Mouse (Mus musculus): ENCODE data around the gene Cdk5rap2. TPM values are rescaled to one million over a fixed set of nuclear protein-coding genes. Genes with fewer than 3 reads are reported as not detected.

Cdk5rap2 gene
- 9.8 and 10.6 TPM in 2 replicates for polyA plus RNA-seq (2015; fragmentation: Nextera tagmentation; extraction: Ambion mirVana)

- Histone ChIP-seq H3K9me3 (no peaks in the 10 kb centered on the region), H3K4me3 (peak within 1 kb of the TSS; percentile 66), H3K36me3 (no peaks in the 10 kb centered on the region), H3K9ac (peak within 1 kb of the TSS; percentile 86), H3K4me1 (replicated peaks) (peaks cover 37% of the 10 kb centered on the region), H3K27ac (replicated peaks) (peak within 1 kb of the TSS; percentile 75), H3K27me3 (no peaks in the 10 kb centered on the region), H3K4me2 (peak within 1 kb of the TSS; percentile 70)
- peak; percentile 97 for ATAC-seq (ENCODE audit: low read depth)
- WGBS: under 1% methylated on average over 55 of the region's 55 CpGs
Observed at GRCm38 (mm10) chr4:70409994-70410721, at the start of gene Cdk5rap2. Gene Cdk5rap2, minus strand, starts transcription at chr4:70410443.

- Histone ChIP-seq H3K27ac (replicated peaks) (no peak overlapping the region), H3K27me3 (no peaks in the 10 kb centered on the region), H3K36me3 (peaks cover 6% of the 10 kb centered on the region; the same call in 1 of the 2 replicates), H3K9me3 (peaks cover 3% of the 10 kb centered on the region; the same call in 1 of the 2 replicates), H3K9ac (no peak overlapping the region), H3K4me2 (no peak overlapping the region), H3K4me1 (replicated peaks) (no peaks in the 10 kb centered on the region), H3K4me3 (no peak overlapping the region)
- no peak for ATAC-seq (ENCODE audit: low read depth)
- 94% methylated on average over 3 of the region's 3 CpGs for WGBS
Observed at GRCm38 (mm10) chr4:70452161-70452560, 41.9 kb upstream of the Cdk5rap2 start.

- no peak for ATAC-seq (ENCODE audit: low read depth)
- Histone ChIP-seq H3K4me3 (no peak overlapping the region), H3K4me1 (replicated peaks) (no peaks in the 10 kb centered on the region), H3K27me3 (no peaks in the 10 kb centered on the region), H3K27ac (replicated peaks) (no peak overlapping the region), H3K9me3 (peaks cover 3% of the 10 kb centered on the region; the same call in 1 of the 2 replicates), H3K4me2 (no peak overlapping the region), H3K36me3 (peaks cover 6% of the 10 kb centered on the region; the same call in 1 of the 2 replicates), H3K9ac (no peak overlapping the region)
- 0% methylated on average over 2 of the region's 2 CpGs for WGBS
Observed at GRCm38 (mm10) chr4:70451750-70452149, 41.5 kb upstream of the Cdk5rap2 start.

GRCm38 (mm10) chr4:70449668-70450067, 39.4 kb upstream of the Cdk5rap2 start:
- Histone ChIP-seq H3K27ac (replicated peaks) (no peak overlapping the region), H3K4me1 (replicated peaks) (no peaks in the 10 kb centered on the region), H3K4me3 (no peak overlapping the region), H3K36me3 (peaks cover 6% of the 10 kb centered on the region; the same call in 1 of the 2 replicates), H3K9me3 (peaks cover 3% of the 10 kb centered on the region; the same call in 1 of the 2 replicates), H3K9ac (no peak overlapping the region), H3K27me3 (no peaks in the 10 kb centered on the region), H3K4me2 (no peak overlapping the region)
- no peak for ATAC-seq (ENCODE audit: low read depth)
- WGBS: 84% methylated on average over 1 of the region's 1 CpGs

- no peak overlapping the region for H3K4me2 ChIP-seq
- no peak overlapping the region for H3K27ac ChIP-seq (replicated peaks)
- no peaks in the 10 kb centered on the region for H3K27me3 ChIP-seq
- no peak overlapping the region for H3K9ac ChIP-seq
- ATAC-seq (ENCODE audit: low read depth): peak; percentile 73; the same call in 1 of the 2 replicates
- no peak overlapping the region for H3K4me3 ChIP-seq
- H3K9me3 ChIP-seq: peaks cover 3% of the 10 kb centered on the region; the same call in 1 of the 2 replicates
- no peaks in the 10 kb centered on the region for H3K4me1 ChIP-seq (replicated peaks)
- WGBS: 53% methylated on average over 3 of the region's 3 CpGs
- H3K36me3 ChIP-seq: no peaks in the 10 kb centered on the region
Observed at GRCm38 (mm10) chr4:70446774-70447173, 36.5 kb upstream of the Cdk5rap2 start.

GRCm38 (mm10) chr4:70420202-70420601, 10.0 kb upstream of the Cdk5rap2 start:
- WGBS: 74% methylated on average over 2 of the region's 2 CpGs
- 0 out of 2 replicates have a peak, but pooled peaks have one; percentile 40 for ATAC-seq (ENCODE audit: low read depth)
- Histone ChIP-seq H3K9ac (no peak overlapping the region), H3K4me3 (no peak overlapping the region), H3K9me3 (no peaks in the 10 kb centered on the region), H3K27me3 (no peaks in the 10 kb centered on the region), H3K4me1 (replicated peaks) (0 out of 2 replicates have a peak, but pooled peaks cover 4% of the 10 kb centered on the region), H3K36me3 (no peaks in the 10 kb centered on the region), H3K27ac (replicated peaks) (no peak overlapping the region), H3K4me2 (no peak overlapping the region)

GRCm38 (mm10) chr4:70412126-70412525, 1.9 kb upstream of the Cdk5rap2 start:
- H3K9me3 ChIP-seq: no peaks in the 10 kb centered on the region
- H3K27me3 ChIP-seq: no peaks in the 10 kb centered on the region
- ATAC-seq (ENCODE audit: low read depth): peak; percentile 16
- H3K9ac ChIP-seq: no peak overlapping the region
- no peaks in the 10 kb centered on the region for H3K36me3 ChIP-seq
- H3K4me3 ChIP-seq: no peak overlapping the region
- H3K4me2 ChIP-seq: no peak overlapping the region
- WGBS: 11% methylated on average over 2 of the region's 2 CpGs
- H3K27ac ChIP-seq (replicated peaks): peak overlapping the region; percentile 65
- peaks cover 32% of the 10 kb centered on the region for H3K4me1 ChIP-seq (replicated peaks)

- H3K4me2 ChIP-seq: peak overlapping the region; percentile 70
- H3K27me3 ChIP-seq: no peaks in the 10 kb centered on the region
- H3K36me3 ChIP-seq: no peaks in the 10 kb centered on the region
- peak overlapping the region; percentile 86 for H3K9ac ChIP-seq
- H3K9me3 ChIP-seq: no peaks in the 10 kb centered on the region
- no peak overlapping the region for H3K27ac ChIP-seq (replicated peaks)
- no peak for ATAC-seq (ENCODE audit: low read depth)
- H3K4me3 ChIP-seq: peak overlapping the region; percentile 66
- 23% methylated on average over 9 of the region's 9 CpGs for WGBS
- H3K4me1 ChIP-seq (replicated peaks): peaks cover 37% of the 10 kb centered on the region
Observed at GRCm38 (mm10) chr4:70409456-70409855, 787 bp downstream of the Cdk5rap2 start.

GRCm38 (mm10) chr4:70402109-70402819, 8.0 kb downstream of the Cdk5rap2 start:
- Histone ChIP-seq H3K4me2 (no peak overlapping the region), H3K9ac (0 out of 2 replicates have a peak overlapping the region, but pooled peaks have one; percentile 6), H3K9me3 (no peaks in the 10 kb centered on the region), H3K36me3 (peaks cover 26% of the 10 kb centered on the region), H3K27me3 (no peaks in the 10 kb centered on the region), H3K27ac (replicated peaks) (peak overlapping the region; percentile 67), H3K4me3 (no peak overlapping the region), H3K4me1 (replicated peaks) (peaks cover 41% of the 10 kb centered on the region)
- WGBS: 63% methylated on average over 9 of the region's 9 CpGs
- ATAC-seq (ENCODE audit: low read depth): peak; percentile 76

GRCm38 (mm10) chr4:70399476-70399875, 10.8 kb downstream of the Cdk5rap2 start:
- Histone ChIP-seq H3K27ac (replicated peaks) (peak overlapping the region; percentile 75), H3K4me1 (replicated peaks) (peaks cover 35% of the 10 kb centered on the region), H3K36me3 (peaks cover 26% of the 10 kb centered on the region), H3K9me3 (no peaks in the 10 kb centered on the region), H3K4me3 (no peak overlapping the region), H3K27me3 (no peaks in the 10 kb centered on the region), H3K4me2 (no peak overlapping the region), H3K9ac (no peak overlapping the region)
- no peak for ATAC-seq (ENCODE audit: low read depth)
- WGBS: 80% methylated on average over 5 of the region's 5 CpGs

GRCm38 (mm10) chr4:70399074-70399473, 11.2 kb downstream of the Cdk5rap2 start:
- H3K36me3 ChIP-seq: peaks cover 26% of the 10 kb centered on the region
- no peaks in the 10 kb centered on the region for H3K9me3 ChIP-seq
- H3K27ac ChIP-seq (replicated peaks): peak overlapping the region; percentile 75
- H3K4me1 ChIP-seq (replicated peaks): peaks cover 35% of the 10 kb centered on the region
- H3K27me3 ChIP-seq: no peaks in the 10 kb centered on the region
- no peak overlapping the region for H3K4me2 ChIP-seq
- 0 out of 2 replicates have a peak, but pooled peaks have one; percentile 52 for ATAC-seq (ENCODE audit: low read depth)
- WGBS: 65% methylated on average over 2 of the region's 2 CpGs
- no peak overlapping the region for H3K4me3 ChIP-seq
- H3K9ac ChIP-seq: no peak overlapping the region

- no peak overlapping the region for H3K4me2 ChIP-seq
- no peaks in the 10 kb centered on the region for H3K9me3 ChIP-seq
- H3K9ac ChIP-seq: no peak overlapping the region
- peaks cover 35% of the 10 kb centered on the region for H3K4me1 ChIP-seq (replicated peaks)
- 81% methylated on average over 4 of the region's 4 CpGs for WGBS
- no peak for ATAC-seq (ENCODE audit: low read depth)
- H3K36me3 ChIP-seq: peaks cover 30% of the 10 kb centered on the region
- H3K4me3 ChIP-seq: no peak overlapping the region
- H3K27me3 ChIP-seq: no peaks in the 10 kb centered on the region
- peak overlapping the region; percentile 84 for H3K27ac ChIP-seq (replicated peaks)
Observed at GRCm38 (mm10) chr4:70398088-70398487, 12.2 kb downstream of the Cdk5rap2 start.
